Mouse (Mus musculus): Measurements from ENCODE around the gene Cd300lf. TPM values are rescaled to one million over a fixed set of nuclear protein-coding genes. Genes with fewer than 3 reads are reported as not detected.

Gene Cd300lf
- polyA plus RNA-seq, 1 experiment from 2014 or later, result not detected

GRCm38 (mm10) chr11:115085064-115085463 is 48.7 kb downstream of the Cd300lf start:
- peaks cover 3% of the 10 kb centered on the region; the same call in 1 of the 2 replicates for H3K4me1 ChIP-seq (replicated peaks; ENCODE audit: control insufficient read depth, insufficient read depth, low read length)
- ATAC-seq (ENCODE audit: low FRiP score), result no peak

GRCm38 (mm10) chr11:115084595-115084994 is 49.2 kb downstream of the Cd300lf start:
- Histone ChIP-seq H3K27ac (no peak overlapping the region), H3K36me3 (replicated peaks; ENCODE audit: control insufficient read depth, insufficient read depth) (no peaks in the 10 kb centered on the region), H3K27me3 (ENCODE audit: control insufficient read depth, insufficient read depth, low read length) (peaks cover 5% of the 10 kb centered on the region), H3K4me1 (replicated peaks; ENCODE audit: control insufficient read depth, insufficient read depth, low read length) (peaks cover 3% of the 10 kb centered on the region; the same call in 1 of the 2 replicates), H3K4me3 (replicated peaks; ENCODE audit: low read length) (no peak overlapping the region), H3K4me2 (replicated peaks) (no peak overlapping the region), H3K9ac (no peak overlapping the region), H3K9me3 (ENCODE audit: control insufficient read depth, low read length) (no peaks in the 10 kb centered on the region)
- DNase-seq (ENCODE audit: low spot score) (no peak), ATAC-seq (ENCODE audit: low FRiP score) (no peak)
- 21% methylated on average over 12 of the region's 12 CpGs for WGBS

More at GRCm38 (mm10) chr11:115085064-115085463, 48.7 kb downstream of the Cd300lf start:
- no peak overlapping the region for H3K9ac ChIP-seq
- no peak overlapping the region for H3K4me2 ChIP-seq (replicated peaks)
- H3K9me3 ChIP-seq (ENCODE audit: control insufficient read depth, low read length), result no peaks in the 10 kb centered on the region
- no peak overlapping the region for H3K4me3 ChIP-seq (replicated peaks; ENCODE audit: low read length)
- no peak for DNase-seq (ENCODE audit: low spot score)
- 34% methylated on average over 8 of the region's 8 CpGs for WGBS
- no peaks in the 10 kb centered on the region for H3K36me3 ChIP-seq (replicated peaks; ENCODE audit: control insufficient read depth, insufficient read depth)
- peaks cover 5% of the 10 kb centered on the region for H3K27me3 ChIP-seq (ENCODE audit: control insufficient read depth, insufficient read depth, low read length)
- H3K27ac ChIP-seq, result no peak overlapping the region

GRCm38 (mm10) chr11:115083376-115084139 is 50.2 kb downstream of the Cd300lf start:
- no peak overlapping the region for H3K9ac ChIP-seq
- no peak overlapping the region for H3K4me3 ChIP-seq (replicated peaks; ENCODE audit: low read length)
- H3K4me2 ChIP-seq (replicated peaks), result no peak overlapping the region
- H3K4me1 ChIP-seq (replicated peaks; ENCODE audit: control insufficient read depth, insufficient read depth, low read length), result peaks cover 3% of the 10 kb centered on the region; the same call in 1 of the 2 replicates
- H3K27me3 ChIP-seq (ENCODE audit: control insufficient read depth, insufficient read depth, low read length), result peaks cover 5% of the 10 kb centered on the region
- DNase-seq (ENCODE audit: low spot score) (peak; percentile 91), ATAC-seq (ENCODE audit: low FRiP score) (peak; percentile 59; the same call in 1 of the 2 replicates)
- 36% methylated on average over 18 of the region's 18 CpGs for WGBS
- no peaks in the 10 kb centered on the region for H3K9me3 ChIP-seq (ENCODE audit: control insufficient read depth, low read length)
- H3K36me3 ChIP-seq (replicated peaks; ENCODE audit: control insufficient read depth, insufficient read depth), result no peaks in the 10 kb centered on the region
- H3K27ac ChIP-seq, result no peak overlapping the region

DNA sequence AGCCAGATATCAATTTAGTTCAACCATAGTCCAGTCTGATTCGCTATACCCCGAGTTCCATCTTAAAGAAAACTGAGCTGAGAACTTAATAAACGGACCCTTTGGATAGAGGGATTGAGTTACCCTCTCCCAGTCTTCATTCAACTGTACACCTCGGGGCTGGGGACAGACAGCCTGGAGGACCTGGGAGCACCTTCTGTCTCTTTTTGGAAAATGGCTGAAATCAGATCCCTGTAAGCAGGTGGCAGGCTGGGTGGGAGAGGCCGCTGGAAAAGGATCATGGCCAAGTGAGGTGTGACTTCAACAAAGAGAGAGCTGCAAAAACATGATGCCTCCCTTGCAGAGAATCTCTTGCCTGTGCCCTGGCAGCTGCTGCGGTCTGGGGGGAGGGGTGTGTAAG is 51.6 kb downstream of the Cd300lf start:
- 73% methylated on average over 6 of the region's 6 CpGs for WGBS
- Histone ChIP-seq H3K9ac (no peak overlapping the region), H3K9me3 (ENCODE audit: control insufficient read depth, low read length) (no peaks in the 10 kb centered on the region), H3K36me3 (replicated peaks; ENCODE audit: control insufficient read depth, insufficient read depth) (no peaks in the 10 kb centered on the region), H3K27ac (no peak overlapping the region), H3K4me2 (replicated peaks) (no peak overlapping the region), H3K4me1 (replicated peaks; ENCODE audit: control insufficient read depth, insufficient read depth, low read length) (peaks cover 3% of the 10 kb centered on the region; the same call in 1 of the 2 replicates), H3K4me3 (replicated peaks; ENCODE audit: low read length) (no peak overlapping the region), H3K27me3 (ENCODE audit: control insufficient read depth, insufficient read depth, low read length) (peaks cover 5% of the 10 kb centered on the region)
- ATAC-seq (ENCODE audit: low FRiP score) (no peak), DNase-seq (ENCODE audit: low spot score) (no peak)

DNA sequence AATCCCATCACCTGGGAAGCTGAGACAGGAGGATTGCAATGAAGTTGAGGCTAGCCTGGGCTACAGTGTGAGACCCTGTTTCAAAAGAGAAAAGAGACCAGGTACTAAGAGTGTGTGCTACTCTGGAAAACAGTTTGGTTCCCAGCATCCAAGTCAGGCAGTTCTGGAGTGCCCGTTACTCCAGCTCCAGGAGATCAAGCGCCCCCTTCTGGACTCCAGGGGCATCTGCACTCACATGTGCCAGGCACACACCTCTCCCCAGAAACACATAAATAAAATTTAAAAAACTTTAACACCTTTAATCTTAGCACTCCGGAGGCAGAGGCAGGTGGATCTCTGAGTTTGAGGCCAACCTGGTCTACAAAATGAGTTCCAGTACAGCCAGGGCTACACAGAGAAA is 52.4 kb downstream of the Cd300lf start:
- H3K9me3 ChIP-seq (ENCODE audit: control insufficient read depth, low read length), result no peaks in the 10 kb centered on the region
- ATAC-seq (ENCODE audit: low FRiP score), result no peak
- H3K36me3 ChIP-seq (replicated peaks; ENCODE audit: control insufficient read depth, insufficient read depth), result no peaks in the 10 kb centered on the region
- H3K27ac ChIP-seq, result no peak overlapping the region
- no peak overlapping the region for H3K9ac ChIP-seq
- peaks cover 5% of the 10 kb centered on the region for H3K27me3 ChIP-seq (ENCODE audit: control insufficient read depth, insufficient read depth, low read length)
- 66% methylated on average over 3 of the region's 3 CpGs for WGBS
- peaks cover 3% of the 10 kb centered on the region; the same call in 1 of the 2 replicates for H3K4me1 ChIP-seq (replicated peaks; ENCODE audit: control insufficient read depth, insufficient read depth, low read length)
- DNase-seq (ENCODE audit: low spot score), result no peak
- H3K4me3 ChIP-seq (replicated peaks; ENCODE audit: low read length), result no peak overlapping the region
- no peak overlapping the region for H3K4me2 ChIP-seq (replicated peaks)

GRCm38 (mm10) chr11:115080886-115081285 is 52.9 kb downstream of the Cd300lf start:
- Histone ChIP-seq H3K36me3 (replicated peaks; ENCODE audit: control insufficient read depth, insufficient read depth) (no peaks in the 10 kb centered on the region), H3K4me2 (replicated peaks) (no peak overlapping the region), H3K4me1 (replicated peaks; ENCODE audit: control insufficient read depth, insufficient read depth, low read length) (peaks cover 3% of the 10 kb centered on the region; the same call in 1 of the 2 replicates), H3K9me3 (ENCODE audit: control insufficient read depth, low read length) (no peaks in the 10 kb centered on the region), H3K9ac (no peak overlapping the region), H3K4me3 (replicated peaks; ENCODE audit: low read length) (no peak overlapping the region), H3K27me3 (ENCODE audit: control insufficient read depth, insufficient read depth, low read length) (peaks cover 5% of the 10 kb centered on the region), H3K27ac (no peak overlapping the region)
- WGBS, result 35% methylated on average over 13 of the region's 13 CpGs
- DNase-seq (ENCODE audit: low spot score) (peak; percentile 81), ATAC-seq (ENCODE audit: low FRiP score) (no peak)

GRCm38 (mm10) chr11:115078680-115079079 is 55.1 kb downstream of the Cd300lf start:
- H3K4me3 ChIP-seq (replicated peaks; ENCODE audit: low read length), result no peak overlapping the region
- no peak overlapping the region for H3K9ac ChIP-seq
- H3K4me2 ChIP-seq (replicated peaks), result no peak overlapping the region
- 85% methylated on average over 5 of the region's 5 CpGs for WGBS
- H3K36me3 ChIP-seq (replicated peaks; ENCODE audit: control insufficient read depth, insufficient read depth), result no peaks in the 10 kb centered on the region
- DNase-seq (ENCODE audit: low spot score), result no peak
- no peaks in the 10 kb centered on the region; the same call in 1 of the 2 replicates for H3K4me1 ChIP-seq (replicated peaks; ENCODE audit: control insufficient read depth, insufficient read depth, low read length)
- ATAC-seq (ENCODE audit: low FRiP score), result no peak
- no peaks in the 10 kb centered on the region for H3K9me3 ChIP-seq (ENCODE audit: control insufficient read depth, low read length)
- H3K27me3 ChIP-seq (ENCODE audit: control insufficient read depth, insufficient read depth, low read length), result peaks cover 8% of the 10 kb centered on the region
- H3K27ac ChIP-seq, result no peak overlapping the region

DNA sequence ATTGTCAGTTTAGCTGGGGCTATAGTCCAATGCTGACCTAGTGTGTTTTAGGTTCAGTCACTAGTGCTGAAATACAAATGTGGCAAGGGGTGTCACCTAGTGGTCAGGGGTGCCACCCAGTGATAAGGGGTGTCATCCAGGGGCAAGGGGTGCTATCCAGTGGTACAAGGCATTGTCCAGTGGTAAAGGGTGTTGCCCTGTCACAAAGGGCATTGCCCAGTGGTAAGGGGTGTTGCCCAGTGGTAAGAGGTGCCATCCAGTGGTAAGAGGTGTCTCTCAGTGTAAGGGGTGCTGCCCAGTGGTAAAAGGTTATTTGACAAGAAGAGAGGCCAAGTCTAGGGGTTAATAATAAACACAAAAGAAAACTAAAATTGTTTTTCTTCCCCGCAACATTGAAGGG is 56.4 kb downstream of the Cd300lf start:
- DNase-seq (ENCODE audit: low spot score) (no peak), ATAC-seq (ENCODE audit: low FRiP score) (no peak)
- Histone ChIP-seq H3K4me3 (replicated peaks; ENCODE audit: low read length) (no peak overlapping the region), H3K4me2 (replicated peaks) (no peak overlapping the region), H3K9ac (no peak overlapping the region), H3K27me3 (ENCODE audit: control insufficient read depth, insufficient read depth, low read length) (peaks cover 7% of the 10 kb centered on the region), H3K4me1 (replicated peaks; ENCODE audit: control insufficient read depth, insufficient read depth, low read length) (no peaks in the 10 kb centered on the region), H3K36me3 (replicated peaks; ENCODE audit: control insufficient read depth, insufficient read depth) (no peaks in the 10 kb centered on the region), H3K9me3 (ENCODE audit: control insufficient read depth, low read length) (no peaks in the 10 kb centered on the region), H3K27ac (no peak overlapping the region)
- 100% methylated on average over 1 of the region's 1 CpGs for WGBS

DNA sequence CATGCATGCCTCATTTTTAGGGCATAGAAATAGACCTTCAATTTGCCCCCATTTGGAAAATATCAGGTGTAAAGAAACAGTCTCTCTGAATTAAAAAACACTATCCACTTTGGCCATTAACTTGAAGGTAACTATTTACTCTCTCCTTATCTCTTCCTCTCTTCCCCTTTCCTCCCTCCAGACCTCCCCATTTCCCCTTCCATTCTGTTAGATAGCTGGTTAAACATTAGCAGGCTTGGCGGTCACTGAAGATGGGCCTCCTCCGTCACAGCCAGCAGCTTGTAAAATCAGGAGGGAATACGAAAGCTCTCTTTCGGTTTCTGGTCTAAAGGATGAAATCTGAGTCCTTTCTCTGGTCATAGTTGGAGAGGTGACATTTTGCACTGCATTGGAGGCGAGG is 57.9 kb downstream of the Cd300lf start:
- no peak overlapping the region for H3K4me2 ChIP-seq (replicated peaks)
- H3K36me3 ChIP-seq (replicated peaks; ENCODE audit: control insufficient read depth, insufficient read depth), result no peaks in the 10 kb centered on the region
- no peak overlapping the region for H3K9ac ChIP-seq
- H3K9me3 ChIP-seq (ENCODE audit: control insufficient read depth, low read length), result no peaks in the 10 kb centered on the region
- peaks cover 7% of the 10 kb centered on the region; the same call in 1 of the 2 replicates for H3K27me3 ChIP-seq (ENCODE audit: control insufficient read depth, insufficient read depth, low read length)
- peaks cover 11% of the 10 kb centered on the region; the same call in 1 of the 2 replicates for H3K4me1 ChIP-seq (replicated peaks; ENCODE audit: control insufficient read depth, insufficient read depth, low read length)
- no peak for ATAC-seq (ENCODE audit: low FRiP score)
- no peak overlapping the region for H3K4me3 ChIP-seq (replicated peaks; ENCODE audit: low read length)
- no peak overlapping the region for H3K27ac ChIP-seq
- no peak for DNase-seq (ENCODE audit: low spot score)
- 61% methylated on average over 5 of the region's 5 CpGs for WGBS
